ENCODE assay signal across 7 mouse cellular contexts in genomic region chr6:100704197-100704573, GRCm38 (mm10). TPM values are rescaled to one million over a fixed set of nuclear protein-coding genes. Genes with fewer than 3 reads are reported as not detected.
DNase-seq lines count a peak whose midpoint lies in the region; ATAC-seq and TF ChIP-seq lines count a peak whose summit lies in the region.

No protein-coding gene starts in this region.

- H3K27me3 ChIP-seq in lung, embryonic 16.5 days (ENCODE audit: control insufficient read depth, insufficient read depth, low read depth, low read length), result peaks cover 14% of the 10 kb centered on the region
- H3K27me3 ChIP-seq in forebrain, embryonic 14.5 days (replicated peaks; ENCODE audit: control insufficient read depth, insufficient read depth, low read length), result peaks cover 17% of the 10 kb centered on the region
- no peaks in the 10 kb centered on the region for H3K27me3 ChIP-seq in limb, embryonic 15.5 days
- peaks cover 23% of the 10 kb centered on the region for H3K27me3 ChIP-seq in stomach, embryonic 16.5 days (ENCODE audit: control insufficient read depth, insufficient read depth, low read length)
- H3K27me3 ChIP-seq in thymus, adult 2 months (ENCODE audit: control insufficient read depth, insufficient read depth, low read length), result no peaks in the 10 kb centered on the region; the same call in 1 of the 2 replicates

- peak overlapping the region; percentile 70 for H3K4me3 ChIP-seq in lung, embryonic 16.5 days (ENCODE audit: low read length)
- H3K4me3 ChIP-seq in forebrain, embryonic 14.5 days (ENCODE audit: low read depth, low read length), result peak overlapping the region; percentile 60
- peak overlapping the region; percentile 83 for H3K4me3 ChIP-seq in limb, embryonic 15.5 days
- peak overlapping the region; percentile 63 for H3K4me3 ChIP-seq in stomach, embryonic 16.5 days (replicated peaks; ENCODE audit: low read length)
- H3K4me3 ChIP-seq in thymus, adult 2 months (ENCODE audit: control insufficient read depth, insufficient read depth, low read length), result no peak overlapping the region

- TF ChIP-seq POLR2A in thymus, adult 2 months (IDR thresholded peaks at IDR 0.05; ENCODE audit: control insufficient read depth, extremely low read depth, insufficient read depth, low read length, poor library complexity), result no peak

- peak overlapping the region; percentile 99 for H3K4me2 ChIP-seq in lung, embryonic 16.5 days (ENCODE audit: low read depth, low read length)
- peak overlapping the region; percentile 95 for H3K4me2 ChIP-seq in forebrain, embryonic 14.5 days (ENCODE audit: low read length)
- H3K4me2 ChIP-seq in limb, embryonic 15.5 days, result peak overlapping the region; percentile 77
- peak overlapping the region; percentile 88 for H3K4me2 ChIP-seq in stomach, embryonic 16.5 days (ENCODE audit: low read depth, low read length)

- no peak for DNase-seq in lung, postnatal 10 days
- DNase-seq in forebrain, embryonic 14.5 days (ENCODE audit: low spot score), result no peak
- DNase-seq in urinary bladder, postnatal 14 days (ENCODE audit: low spot score), result no peak
- no peak for DNase-seq in thymus, adult 2 months

- H3K9me3 ChIP-seq in lung, embryonic 16.5 days (ENCODE audit: control insufficient read depth, low read length), result no peaks in the 10 kb centered on the region
- no peaks in the 10 kb centered on the region for H3K9me3 ChIP-seq in forebrain, embryonic 14.5 days (replicated peaks; ENCODE audit: control insufficient read depth, low read length)
- H3K9me3 ChIP-seq in limb, embryonic 15.5 days, result no peaks in the 10 kb centered on the region; the same call in 1 of the 2 replicates
- no peaks in the 10 kb centered on the region for H3K9me3 ChIP-seq in stomach, embryonic 16.5 days (replicated peaks; ENCODE audit: control insufficient read depth, low read length)

- 33% methylated on average over 8 of the region's 8 CpGs for WGBS in lung, embryonic 16.5 days
- 36% methylated on average over 8 of the region's 8 CpGs for WGBS in forebrain, embryonic 14.5 days
- WGBS in limb, embryonic 15.5 days, result 27% methylated on average over 8 of the region's 8 CpGs
- WGBS in stomach, embryonic 16.5 days, result 27% methylated on average over 8 of the region's 8 CpGs
- WGBS in thymus, adult 2 months, result 52% methylated on average over 8 of the region's 8 CpGs

- ATAC-seq in lung, embryonic 16.5 days (ENCODE audit: low read depth), result no peak; the same call in 1 of the 2 replicates
- no peak for ATAC-seq in forebrain, embryonic 14.5 days
- ATAC-seq in limb, embryonic 15.5 days (ENCODE audit: insufficient number of reproducible peaks, low FRiP score, low TSS enrichment, low read depth), result no peak
- ATAC-seq in stomach, embryonic 16.5 days (ENCODE audit: insufficient read depth, low FRiP score), result no peak

- no peak overlapping the region for H3K27ac ChIP-seq in lung, embryonic 16.5 days (ENCODE audit: low read length)
- 0 out of 2 replicates have a peak overlapping the region, but pooled peaks have one; percentile 1 for H3K27ac ChIP-seq in forebrain, embryonic 14.5 days (ENCODE audit: low read depth, low read length)
- peak overlapping the region; percentile 94 for H3K27ac ChIP-seq in limb, embryonic 15.5 days
- H3K27ac ChIP-seq in stomach, embryonic 16.5 days (ENCODE audit: low read length), result no peak overlapping the region
- no peak overlapping the region for H3K27ac ChIP-seq in thymus, adult 2 months (ENCODE audit: control insufficient read depth, insufficient read depth, low read length)

- H3K4me1 ChIP-seq in lung, embryonic 16.5 days (replicated peaks; ENCODE audit: control insufficient read depth, insufficient read depth, low read length), result peaks cover 9% of the 10 kb centered on the region
- peaks cover 6% of the 10 kb centered on the region; the same call in 1 of the 2 replicates for H3K4me1 ChIP-seq in forebrain, embryonic 14.5 days (ENCODE audit: control insufficient read depth, insufficient read depth, low read length)
- peaks cover 35% of the 10 kb centered on the region for H3K4me1 ChIP-seq in limb, embryonic 15.5 days
- peaks cover 10% of the 10 kb centered on the region for H3K4me1 ChIP-seq in stomach, embryonic 16.5 days (ENCODE audit: control insufficient read depth, insufficient read depth, low read length)
- H3K4me1 ChIP-seq in thymus, adult 2 months (replicated peaks; ENCODE audit: control insufficient read depth, insufficient read depth, low read length), result no peaks in the 10 kb centered on the region

- TF ChIP-seq CTCF in thymus, adult 2 months (IDR thresholded peaks at IDR 0.05; ENCODE audit: borderline replicate concordance, control insufficient read depth, extremely low read depth, insufficient read depth, low read length, poor library complexity), result no peak

- no peaks in the 10 kb centered on the region for H3K36me3 ChIP-seq in lung, embryonic 16.5 days (ENCODE audit: control insufficient read depth, insufficient read depth, low read length)
- H3K36me3 ChIP-seq in forebrain, embryonic 14.5 days (ENCODE audit: control insufficient read depth, insufficient read depth, low read length), result no peaks in the 10 kb centered on the region
- H3K36me3 ChIP-seq in limb, embryonic 15.5 days, result no peaks in the 10 kb centered on the region
- no peaks in the 10 kb centered on the region for H3K36me3 ChIP-seq in stomach, embryonic 16.5 days (ENCODE audit: control insufficient read depth, insufficient read depth, low read length)
- H3K36me3 ChIP-seq in thymus, adult 2 months (ENCODE audit: control insufficient read depth, insufficient read depth, low read length), result no peaks in the 10 kb centered on the region

- H3K9ac ChIP-seq in lung, embryonic 16.5 days (ENCODE audit: low read length), result peak overlapping the region; percentile 73
- H3K9ac ChIP-seq in forebrain, embryonic 14.5 days (ENCODE audit: low read length), result peak overlapping the region; percentile 67
- H3K9ac ChIP-seq in limb, embryonic 15.5 days, result peak overlapping the region; percentile 86
- H3K9ac ChIP-seq in stomach, embryonic 16.5 days (ENCODE audit: low read length), result peak overlapping the region; percentile 77; the same call in 1 of the 2 replicates

RNA-seq across cellular contexts. Expression of gene Gxylt2, which starts 0.3 kb away (rescaled TPM):
- polyA plus RNA-seq in lung, embryonic 16.5 days (2015; fragmentation: Nextera tagmentation; extraction: Ambion mirVana), result 2.2 and 3.0 TPM in 2 replicates
- polyA plus RNA-seq in forebrain, embryonic 14.5 days (2014; fragmentation: Nextera tagmentation; extraction: Ambion mirVana), result 0.81 and 1.0 TPM in 2 replicates
- polyA plus RNA-seq in limb, embryonic 15.5 days (2015; fragmentation: Nextera tagmentation; extraction: Ambion mirVana), result 18.6 and 23.0 TPM in 2 replicates
- 1.3 and 1.4 TPM in 2 replicates for polyA plus RNA-seq in stomach, embryonic 16.5 days (2015; fragmentation: Nextera tagmentation; extraction: Ambion mirVana)
- 0.82 and 2.2 TPM in 2 replicates for polyA plus RNA-seq in thymus, adult 2 months (2012; rRNA removed)

RNA-seq across cellular contexts. Expression of gene Shq1, which starts 33.2 kb away (rescaled TPM):
- 15.8 and 17.8 TPM in 2 replicates for polyA plus RNA-seq in lung, embryonic 16.5 days (2015; fragmentation: Nextera tagmentation; extraction: Ambion mirVana)
- polyA plus RNA-seq in forebrain, embryonic 14.5 days (2014; fragmentation: Nextera tagmentation; extraction: Ambion mirVana), result 13.1 and 14.2 TPM in 2 replicates
- 14.3 and 14.4 TPM in 2 replicates for polyA plus RNA-seq in limb, embryonic 15.5 days (2015; fragmentation: Nextera tagmentation; extraction: Ambion mirVana)
- 15.9 and 17.2 TPM in 2 replicates for polyA plus RNA-seq in stomach, embryonic 16.5 days (2015; fragmentation: Nextera tagmentation; extraction: Ambion mirVana)
- polyA plus RNA-seq in thymus, adult 2 months (2012; rRNA removed), result 4.9 and 5.1 TPM in 2 replicates

Comparison
In these comparisons a context has a peak if more than half of its experiments do, and no peak if none do; other contexts are left out.
1. H3K27ac ChIP-seq: peak in forebrain, embryonic 14.5 days (single experiment) and limb, embryonic 15.5 days (single experiment); none in lung, embryonic 16.5 days (single experiment), stomach, embryonic 16.5 days (single experiment) and thymus, adult 2 months (single experiment).
2. Peak in every context shown above with its lines, with median percentiles within 50 percentile points of each other: H3K4me2 ChIP-seq and H3K9ac ChIP-seq.